Mouse (Mus musculus): ENCODE measurements around the gene Rgs9bp. TPM values are rescaled to one million over a fixed set of nuclear protein-coding genes. Genes with fewer than 3 reads are reported as not detected.

Gene Rgs9bp
- total and polyA plus RNA-seq, 2 experiments from 2014 or later = 0.03 to 0.26 TPM

- no peak overlapping the region for H3K27ac ChIP-seq
- DNase-seq (ENCODE audit: low spot score) (no peak), ATAC-seq (no peak)
- TF ChIP-seq CTCF (IDR thresholded peaks at IDR 0.05; ENCODE audit: low read depth) = no peak
- no peaks in the 10 kb centered on the region for H3K9me3 ChIP-seq (ENCODE audit: low read length)
- H3K27me3 ChIP-seq (ENCODE audit: insufficient read depth, low read length) = peaks cover 6% of the 10 kb centered on the region; the same call in 1 of the 2 replicates
- peaks cover 9% of the 10 kb centered on the region; the same call in 1 of the 2 replicates for H3K36me3 ChIP-seq (ENCODE audit: insufficient read depth, low read length)
- H3K4me1 ChIP-seq (ENCODE audit: insufficient read depth, low read length) = peaks cover 7% of the 10 kb centered on the region; the same call in 1 of the 2 replicates
- H3K4me2 ChIP-seq (ENCODE audit: low read depth, low read length) = no peak overlapping the region
- H3K4me3 ChIP-seq (ENCODE audit: low read length) = no peak overlapping the region
- WGBS = 82% methylated on average over 7 of the region's 7 CpGs
- H3K9ac ChIP-seq (replicated peaks; ENCODE audit: low read length) = no peak overlapping the region
Measured at GRCm38 (mm10) chr7:35589485-35589884, 4.1 kb upstream of the Rgs9bp start.

- H3K4me1 ChIP-seq (ENCODE audit: insufficient read depth, low read length) = peaks cover 7% of the 10 kb centered on the region; the same call in 1 of the 2 replicates
- TF ChIP-seq CTCF (IDR thresholded peaks at IDR 0.05; ENCODE audit: low read depth) = no peak
- DNase-seq (ENCODE audit: low spot score) (no peak), ATAC-seq (no peak)
- H3K9ac ChIP-seq (replicated peaks; ENCODE audit: low read length) = no peak overlapping the region
- H3K27me3 ChIP-seq (ENCODE audit: insufficient read depth, low read length) = peaks cover 9% of the 10 kb centered on the region
- no peak overlapping the region for H3K4me3 ChIP-seq (ENCODE audit: low read length)
- WGBS = 87% methylated on average over 9 of the region's 9 CpGs
- no peak overlapping the region for H3K27ac ChIP-seq
- no peak overlapping the region for H3K4me2 ChIP-seq (ENCODE audit: low read depth, low read length)
- H3K9me3 ChIP-seq (ENCODE audit: low read length) = no peaks in the 10 kb centered on the region
- H3K36me3 ChIP-seq (ENCODE audit: insufficient read depth, low read length) = peaks cover 9% of the 10 kb centered on the region; the same call in 1 of the 2 replicates
Measured at GRCm38 (mm10) chr7:35588680-35589428, 3.5 kb upstream of the Rgs9bp start.

- Histone ChIP-seq H3K4me3 (ENCODE audit: low read length) (no peak overlapping the region), H3K27me3 (ENCODE audit: insufficient read depth, low read length) (peaks cover 13% of the 10 kb centered on the region), H3K9me3 (ENCODE audit: low read length) (no peaks in the 10 kb centered on the region), H3K27ac (no peak overlapping the region), H3K9ac (replicated peaks; ENCODE audit: low read length) (no peak overlapping the region), H3K36me3 (ENCODE audit: insufficient read depth, low read length) (peaks cover 3% of the 10 kb centered on the region; the same call in 1 of the 2 replicates), H3K4me2 (ENCODE audit: low read depth, low read length) (no peak overlapping the region), H3K4me1 (ENCODE audit: insufficient read depth, low read length) (peaks cover 7% of the 10 kb centered on the region; the same call in 1 of the 2 replicates)
- DNase-seq (ENCODE audit: low spot score) (no peak), ATAC-seq (no peak)
- TF ChIP-seq CTCF (IDR thresholded peaks at IDR 0.05; ENCODE audit: low read depth) = no peak
- WGBS = 85% methylated on average over 5 of the region's 5 CpGs
Measured at GRCm38 (mm10) chr7:35587728-35588127, 2.3 kb upstream of the Rgs9bp start.

- peaks cover 7% of the 10 kb centered on the region; the same call in 1 of the 2 replicates for H3K4me1 ChIP-seq (ENCODE audit: insufficient read depth, low read length)
- no peak for TF ChIP-seq CTCF (IDR thresholded peaks at IDR 0.05; ENCODE audit: low read depth)
- ATAC-seq = no peak
- H3K27ac ChIP-seq = no peak overlapping the region
- DNase-seq (ENCODE audit: low spot score) = no peak
- H3K36me3 ChIP-seq (ENCODE audit: insufficient read depth, low read length) = no peaks in the 10 kb centered on the region
- H3K9me3 ChIP-seq (ENCODE audit: low read length) = no peaks in the 10 kb centered on the region
- H3K9ac ChIP-seq (replicated peaks; ENCODE audit: low read length) = peak overlapping the region; percentile 73
- WGBS = 24% methylated on average over 15 of the region's 15 CpGs
- H3K4me3 ChIP-seq (ENCODE audit: low read length) = peak overlapping the region; percentile 94
- peaks cover 13% of the 10 kb centered on the region for H3K27me3 ChIP-seq (ENCODE audit: insufficient read depth, low read length)
- H3K4me2 ChIP-seq (ENCODE audit: low read depth, low read length) = peak overlapping the region; percentile 95
Measured at GRCm38 (mm10) chr7:35586906-35587445, 1.6 kb upstream of the Rgs9bp start.

GRCm38 (mm10) chr7:35586055-35586905, 898 bp upstream of the Rgs9bp start, which contains the start of gene Ankrd27:
Gene Ankrd27 (plus strand): TSS chr7:35586244.
- DNase-seq (ENCODE audit: low spot score) = peak; percentile 97
- ATAC-seq = peak; percentile 99
- Histone ChIP-seq H3K4me1 (ENCODE audit: insufficient read depth, low read length) (peaks cover 7% of the 10 kb centered on the region; the same call in 1 of the 2 replicates), H3K36me3 (ENCODE audit: insufficient read depth, low read length) (no peaks in the 10 kb centered on the region), H3K9ac (replicated peaks; ENCODE audit: low read length) (peak within 1 kb of the TSS; percentile 73), H3K9me3 (ENCODE audit: low read length) (no peaks in the 10 kb centered on the region), H3K4me2 (ENCODE audit: low read depth, low read length) (peak within 1 kb of the TSS; percentile 95), H3K27ac (no peak within 1 kb of the TSS), H3K27me3 (ENCODE audit: insufficient read depth, low read length) (peaks cover 13% of the 10 kb centered on the region), H3K4me3 (ENCODE audit: low read length) (peak within 1 kb of the TSS; percentile 94)
- no peak for TF ChIP-seq CTCF (IDR thresholded peaks at IDR 0.05; ENCODE audit: low read depth)
- WGBS = under 1% methylated on average over 49 of the region's 49 CpGs

- 0% methylated on average over 50 of the region's 50 CpGs for WGBS
- no peak overlapping the region for H3K27ac ChIP-seq
- H3K4me1 ChIP-seq (ENCODE audit: insufficient read depth, low read length) = peaks cover 7% of the 10 kb centered on the region; the same call in 1 of the 2 replicates
- peak overlapping the region; percentile 94 for H3K4me3 ChIP-seq (ENCODE audit: low read length)
- H3K36me3 ChIP-seq (ENCODE audit: insufficient read depth, low read length) = no peaks in the 10 kb centered on the region
- H3K9ac ChIP-seq (replicated peaks; ENCODE audit: low read length) = peak overlapping the region; percentile 40
- TF ChIP-seq CTCF (IDR thresholded peaks at IDR 0.05; ENCODE audit: low read depth) = no peak
- no peaks in the 10 kb centered on the region for H3K9me3 ChIP-seq (ENCODE audit: low read length)
- peak overlapping the region; percentile 95 for H3K4me2 ChIP-seq (ENCODE audit: low read depth, low read length)
- H3K27me3 ChIP-seq (ENCODE audit: insufficient read depth, low read length) = peaks cover 13% of the 10 kb centered on the region
- no peak for ATAC-seq
- peak; percentile 9 for DNase-seq (ENCODE audit: low spot score)
Measured at GRCm38 (mm10) chr7:35584786-35585190, 594 bp downstream of the Rgs9bp start.

Data from hindbrain, postnatal 0 days (tissue).